In the genomic region with DNA sequence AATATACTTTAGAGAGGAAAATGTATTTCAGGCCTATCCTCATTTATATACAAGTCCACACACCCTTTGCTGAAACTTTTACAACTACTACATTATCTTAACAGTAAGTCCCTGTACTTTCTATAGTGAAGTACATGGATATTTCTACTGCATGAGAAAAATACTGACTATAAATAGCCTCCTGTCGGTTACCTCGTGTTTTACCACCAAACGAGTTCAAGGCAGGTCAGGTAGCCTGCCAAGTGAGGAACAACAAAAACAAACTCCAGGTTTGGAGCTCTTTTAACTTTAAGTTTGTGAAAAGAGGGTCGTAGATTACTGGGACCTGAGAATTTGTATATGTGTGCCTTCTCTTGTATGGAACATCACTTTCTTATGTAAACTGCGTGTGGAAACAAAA, we compare ENCODE assay signal across 20 mouse cellular contexts. TPM values are rescaled to one million over a fixed set of nuclear protein-coding genes. Genes with fewer than 3 reads are reported as not detected.
A peak's percentile ranks its signal among the peaks of the same experiment; 100 is the strongest.
DNase-seq lines count a peak whose midpoint lies in the region; ATAC-seq and TF ChIP-seq lines count a peak whose summit lies in the region.
"Had no signal": no experiment of that assay in that cellular context is flagged by ENCODE, and none has a peak within 500 bp of the region (broad histone marks: within the 10 kb centered on the region; RNA-seq: fewer than 3 reads in every experiment).

No protein-coding gene starts in this region.

- ATAC-seq in heart, postnatal 0 days (ENCODE audit: insufficient read depth, low read depth): 0 out of 2 replicates have a peak, but pooled peaks have one; percentile 42
- ATAC-seq in heart, embryonic 12.5 days (ENCODE audit: insufficient number of reproducible peaks, low FRiP score): no peak
- ATAC-seq in midbrain, embryonic 11.5 days (ENCODE audit: low FRiP score): no peak
- ATAC-seq in midbrain, embryonic 15.5 days (replicated peaks): no peak
- ATAC-seq: forebrain, embryonic 13.5 days; forebrain, postnatal 0 days; inflammation-experienced regulatory T-cells, adult 6 months; intestine, postnatal 0 days had no signal

- TF ChIP-seq CTCF in gastrocnemius, adult 2 months (IDR thresholded peaks at IDR 0.05): no peak
- no peak for TF ChIP-seq CTCF in heart, postnatal 0 days (IDR thresholded peaks at IDR 0.05; ENCODE audit: low read depth)

- H3K4me2 ChIP-seq in heart, postnatal 0 days (ENCODE audit: low read depth, low read length): no peak overlapping the region
- no peak overlapping the region for H3K4me2 ChIP-seq in heart, embryonic 12.5 days
- no peak overlapping the region for H3K4me2 ChIP-seq in midbrain, embryonic 11.5 days
- H3K4me2 ChIP-seq in midbrain, embryonic 15.5 days: no peak overlapping the region
- H3K4me2 ChIP-seq: embryonic facial prominence, embryonic 13.5 days; forebrain, embryonic 13.5 days; hindbrain, embryonic 15.5 days had no signal

- H3K9ac ChIP-seq in heart, postnatal 0 days (replicated peaks; ENCODE audit: low read depth, low read length): no peak overlapping the region
- no peak overlapping the region for H3K9ac ChIP-seq in heart, embryonic 12.5 days
- no peak overlapping the region for H3K9ac ChIP-seq in midbrain, embryonic 11.5 days (ENCODE audit: low read length)
- H3K9ac ChIP-seq in midbrain, embryonic 15.5 days: no peak overlapping the region
- H3K9ac ChIP-seq: embryonic facial prominence, embryonic 13.5 days; forebrain, embryonic 13.5 days; forebrain, postnatal 0 days; hindbrain, embryonic 15.5 days had no signal

- no peaks in the 10 kb centered on the region for H3K9me3 ChIP-seq in heart, postnatal 0 days (replicated peaks; ENCODE audit: control insufficient read depth, low read length)
- no peaks in the 10 kb centered on the region for H3K9me3 ChIP-seq in heart, embryonic 12.5 days (replicated peaks)
- no peaks in the 10 kb centered on the region for H3K9me3 ChIP-seq in midbrain, embryonic 11.5 days (ENCODE audit: control insufficient read depth, low read length)
- no peaks in the 10 kb centered on the region for H3K9me3 ChIP-seq in midbrain, embryonic 15.5 days
- H3K9me3 ChIP-seq: embryonic facial prominence, embryonic 13.5 days; forebrain, embryonic 13.5 days; hindbrain, embryonic 15.5 days had no signal

- no peak overlapping the region for H3K4me3 ChIP-seq in gastrocnemius, adult 2 months
- H3K4me3 ChIP-seq in heart, postnatal 0 days (ENCODE audit: low read depth, low read length): no peak overlapping the region
- H3K4me3 ChIP-seq in heart, embryonic 12.5 days: no peak overlapping the region
- no peak overlapping the region for H3K4me3 ChIP-seq in midbrain, embryonic 11.5 days (ENCODE audit: low read depth, low read length)
- no peak overlapping the region for H3K4me3 ChIP-seq in midbrain, embryonic 15.5 days
- H3K4me3 ChIP-seq: embryonic facial prominence, embryonic 13.5 days; forebrain, embryonic 13.5 days; hindbrain, embryonic 15.5 days had no signal

- H3K27ac ChIP-seq in gastrocnemius, adult 2 months: peak overlapping the region; percentile 78
- H3K27ac ChIP-seq in heart, postnatal 0 days (ENCODE audit: low read depth): peak overlapping the region; percentile 81
- no peak overlapping the region for H3K27ac ChIP-seq in heart, embryonic 12.5 days (ENCODE audit: poor library complexity, severe bottlenecking)
- H3K27ac ChIP-seq in midbrain, embryonic 11.5 days (ENCODE audit: low read depth, low read length): no peak overlapping the region
- no peak overlapping the region for H3K27ac ChIP-seq in midbrain, embryonic 15.5 days
- H3K27ac ChIP-seq: embryonic facial prominence, embryonic 13.5 days; forebrain, embryonic 13.5 days; hindbrain, embryonic 15.5 days had no signal

- intact Hi-C loops in gastrocnemius, adult 2 months (cut with DNase I): loop anchor here (5.0 kb wide), 1 partner anchor 118 kb away; the partner anchor contains the start of gene Chpt1

- H3K4me1 ChIP-seq in heart, postnatal 0 days (ENCODE audit: control insufficient read depth, insufficient read depth): peaks cover 42% of the 10 kb centered on the region
- H3K4me1 ChIP-seq in heart, embryonic 12.5 days (replicated peaks): peaks cover 45% of the 10 kb centered on the region
- H3K4me1 ChIP-seq in midbrain, embryonic 11.5 days (ENCODE audit: control insufficient read depth, insufficient read depth, low read length): no peaks in the 10 kb centered on the region; the same call in 1 of the 2 replicates
- H3K4me1 ChIP-seq in midbrain, embryonic 15.5 days: peaks cover 21% of the 10 kb centered on the region

- WGBS in heart, postnatal 0 days: 26% methylated on average over 5 of the region's 5 CpGs
- 41% methylated on average over 5 of the region's 5 CpGs for WGBS in heart, embryonic 12.5 days
- WGBS in midbrain, embryonic 11.5 days: 78% methylated on average over 5 of the region's 5 CpGs
- 70% methylated on average over 5 of the region's 5 CpGs for WGBS in midbrain, embryonic 15.5 days

- TF ChIP-seq EP300 in heart, postnatal 0 days (IDR thresholded peaks at IDR 0.05; ENCODE audit: low read depth): no peak

- H3K36me3 ChIP-seq in heart, postnatal 0 days (replicated peaks; ENCODE audit: control insufficient read depth, insufficient read depth, low read length): no peaks in the 10 kb centered on the region
- H3K36me3 ChIP-seq in heart, embryonic 12.5 days: no peaks in the 10 kb centered on the region
- H3K36me3 ChIP-seq in midbrain, embryonic 11.5 days (ENCODE audit: control insufficient read depth, insufficient read depth, low read length): no peaks in the 10 kb centered on the region
- no peaks in the 10 kb centered on the region for H3K36me3 ChIP-seq in midbrain, embryonic 15.5 days (replicated peaks)
- H3K36me3 ChIP-seq: embryonic facial prominence, embryonic 13.5 days; hindbrain, embryonic 15.5 days had no signal

- DNase-seq in gastrocnemius, adult 2 months: no peak
- DNase-seq in gastrocnemius, adult 8-10 months (ENCODE audit: low spot score in 2 of 2): no peak
- no peak for DNase-seq in heart, postnatal 0 days (ENCODE audit: low spot score)
- DNase-seq in midbrain, embryonic 11.5 days (ENCODE audit: low spot score, missing footprints): peak; percentile 23
- DNase-seq in thymus, postnatal 14 days: no peak
- DNase-seq: adrenal gland, adult 2 months; adrenal gland, postnatal 25 days; cerebellum, adult 18-20 months; cerebellum, adult 9-11 months; cerebellum, postnatal 36 days; forebrain, postnatal 0 days; gastrocnemius, postnatal 36 days; heart, postnatal 36 days had no signal

- H3K27me3 ChIP-seq in heart, postnatal 0 days (ENCODE audit: control insufficient read depth, insufficient read depth, low read length): no peaks in the 10 kb centered on the region
- H3K27me3 ChIP-seq in heart, embryonic 12.5 days (replicated peaks): no peaks in the 10 kb centered on the region
- H3K27me3 ChIP-seq in midbrain, embryonic 11.5 days (ENCODE audit: control insufficient read depth, insufficient read depth, low read length): no peaks in the 10 kb centered on the region
- H3K27me3 ChIP-seq in midbrain, embryonic 15.5 days (replicated peaks): no peaks in the 10 kb centered on the region
- H3K27me3 ChIP-seq: embryonic facial prominence, embryonic 13.5 days; forebrain, embryonic 13.5 days; hindbrain, embryonic 15.5 days had no signal

RNA-seq across cellular contexts. Expression of gene Gnptab, which starts 5.1 kb away (rescaled TPM):
- 10 to 100 TPM; 14.7 to 15.3 TPM for total RNA-seq in gastrocnemius, adult 2 months (2021)
- total RNA-seq in gastrocnemius, adult 8-10 months (2022): 10 to 100 TPM; 20.3 to 23.6 (median 20.9) TPM
- total RNA-seq in heart, postnatal 0 days (2014; rRNA removed; ENCODE audit: low replicate concordance): 15.8 and 18.8 TPM in 2 replicates
- polyA plus RNA-seq in heart, postnatal 0 days (2015; fragmentation: Nextera tagmentation; extraction: Ambion mirVana): 8.4 and 9.7 TPM in 2 replicates
- polyA plus RNA-seq in heart, embryonic 12.5 days (2016; fragmentation: Nextera tagmentation; extraction: Ambion mirVana): 11.2 and 12.8 TPM in 2 replicates
- 6.5 and 7.0 TPM in 2 replicates for polyA plus RNA-seq in midbrain, embryonic 11.5 days (2014; fragmentation: Nextera tagmentation; extraction: Ambion mirVana)
- 20.7 and 24.1 TPM in 2 replicates for polyA plus RNA-seq in midbrain, embryonic 15.5 days (2015; fragmentation: Nextera tagmentation; extraction: Ambion mirVana)

RNA-seq across cellular contexts. Expression of gene Dram1, which starts 5.2 kb away (rescaled TPM):
- total RNA-seq in gastrocnemius, adult 2 months (2021): 1 to 10 TPM; 1.0 to 1.7 TPM
- total RNA-seq in gastrocnemius, adult 8-10 months (2022): 1 to 10 TPM in 3 of 4 experiments, under 1 TPM in 1; 0.58 to 3.1 (median 1.4) TPM
- 1.5 and 2.2 TPM in 2 replicates for total RNA-seq in heart, postnatal 0 days (2014; rRNA removed; ENCODE audit: low replicate concordance)
- polyA plus RNA-seq in heart, postnatal 0 days (2015; fragmentation: Nextera tagmentation; extraction: Ambion mirVana): 1.2 and 1.8 TPM in 2 replicates
- 0.91 and 1.2 TPM in 2 replicates for polyA plus RNA-seq in heart, embryonic 12.5 days (2016; fragmentation: Nextera tagmentation; extraction: Ambion mirVana)
- polyA plus RNA-seq in midbrain, embryonic 11.5 days (2014; fragmentation: Nextera tagmentation; extraction: Ambion mirVana): 0.34 and 0.76 TPM in 2 replicates
- polyA plus RNA-seq in midbrain, embryonic 15.5 days (2015; fragmentation: Nextera tagmentation; extraction: Ambion mirVana): 0.46 and 0.55 TPM in 2 replicates

Comparison
In these comparisons a context has a peak if more than half of its experiments do, and no peak if none do; other contexts are left out.
1. H3K27ac ChIP-seq: peak in gastrocnemius, adult 2 months (single experiment) and heart, postnatal 0 days (single experiment); none in heart, embryonic 12.5 days (single experiment), midbrain, embryonic 11.5 days (single experiment) and midbrain, embryonic 15.5 days (single experiment).